Mouse (Mus musculus) megakaryocyte-erythroid progenitor cell, adult 5 weeks (primary cell): ENCODE results near the gene Ccpg1. TPM values are rescaled to one million over a fixed set of nuclear protein-coding genes. Genes with fewer than 3 reads are reported as not detected.

Source experiments
- polyA plus RNA-seq: library from polyadenylated mRNA; stranded (reverse); fragments of >175 nt; gene quantifications from 2 replicates; pipeline ENCODE4 v1.2.3, GENCODE M21; 2012

The Ccpg1 gene
- 6.0 and 8.7 TPM in 2 replicates for polyA plus RNA-seq

DNA sequence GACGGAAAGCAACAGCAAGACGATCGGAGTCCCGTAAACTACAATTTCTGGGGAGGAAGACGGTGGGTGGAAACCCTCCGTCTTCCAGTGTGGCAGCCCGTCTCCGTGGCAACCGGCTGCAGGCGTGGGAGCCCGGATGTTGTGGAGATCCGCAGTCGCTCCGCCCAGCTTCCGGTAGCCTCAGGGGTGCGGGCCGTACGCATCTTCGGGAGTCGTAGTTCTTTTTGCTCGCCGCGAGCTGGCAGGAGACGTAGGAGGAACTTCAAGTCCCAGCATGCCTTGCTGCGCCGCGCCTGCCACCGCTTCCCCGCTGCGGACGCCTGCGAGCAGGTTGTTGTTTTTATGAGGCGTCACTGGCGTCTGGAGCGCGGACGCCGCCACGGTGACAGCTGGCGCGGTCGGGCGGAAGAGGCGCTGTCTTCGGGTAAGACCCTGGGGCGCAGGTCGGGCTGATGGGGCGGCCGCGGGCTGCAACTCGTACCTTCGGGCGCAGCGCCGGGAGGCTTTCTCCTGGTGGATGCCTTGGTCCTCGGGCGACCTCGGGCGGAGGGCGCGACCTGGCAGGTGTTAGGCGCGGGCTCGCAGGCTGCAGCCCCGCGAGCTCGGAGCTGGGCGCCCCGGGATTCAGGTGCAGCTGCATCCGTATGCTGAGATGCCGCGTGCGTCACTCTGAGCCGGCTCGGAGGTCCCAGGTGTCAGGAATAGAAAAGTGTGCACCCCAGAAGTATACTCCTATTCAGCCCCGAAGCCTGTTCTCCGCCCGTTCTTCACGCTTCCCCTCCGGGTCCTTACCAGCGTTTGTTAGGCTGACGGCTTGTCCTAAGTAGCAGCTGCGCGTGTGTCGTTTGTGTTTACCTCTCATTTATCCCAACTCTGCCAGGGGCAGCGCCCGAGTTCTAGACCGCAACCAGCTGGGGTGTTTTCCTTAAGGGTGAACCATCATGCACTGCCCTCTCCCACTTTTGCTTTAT is at the start of gene Ccpg1, which contains the start of gene Ccpg1os:
Gene Ccpg1, plus strand, starts transcription at position 180 of the 971 bp plus-strand sequence.
Gene Ccpg1os, minus strand, starts transcription at position 133 of the 971 bp plus-strand sequence.

DNA sequence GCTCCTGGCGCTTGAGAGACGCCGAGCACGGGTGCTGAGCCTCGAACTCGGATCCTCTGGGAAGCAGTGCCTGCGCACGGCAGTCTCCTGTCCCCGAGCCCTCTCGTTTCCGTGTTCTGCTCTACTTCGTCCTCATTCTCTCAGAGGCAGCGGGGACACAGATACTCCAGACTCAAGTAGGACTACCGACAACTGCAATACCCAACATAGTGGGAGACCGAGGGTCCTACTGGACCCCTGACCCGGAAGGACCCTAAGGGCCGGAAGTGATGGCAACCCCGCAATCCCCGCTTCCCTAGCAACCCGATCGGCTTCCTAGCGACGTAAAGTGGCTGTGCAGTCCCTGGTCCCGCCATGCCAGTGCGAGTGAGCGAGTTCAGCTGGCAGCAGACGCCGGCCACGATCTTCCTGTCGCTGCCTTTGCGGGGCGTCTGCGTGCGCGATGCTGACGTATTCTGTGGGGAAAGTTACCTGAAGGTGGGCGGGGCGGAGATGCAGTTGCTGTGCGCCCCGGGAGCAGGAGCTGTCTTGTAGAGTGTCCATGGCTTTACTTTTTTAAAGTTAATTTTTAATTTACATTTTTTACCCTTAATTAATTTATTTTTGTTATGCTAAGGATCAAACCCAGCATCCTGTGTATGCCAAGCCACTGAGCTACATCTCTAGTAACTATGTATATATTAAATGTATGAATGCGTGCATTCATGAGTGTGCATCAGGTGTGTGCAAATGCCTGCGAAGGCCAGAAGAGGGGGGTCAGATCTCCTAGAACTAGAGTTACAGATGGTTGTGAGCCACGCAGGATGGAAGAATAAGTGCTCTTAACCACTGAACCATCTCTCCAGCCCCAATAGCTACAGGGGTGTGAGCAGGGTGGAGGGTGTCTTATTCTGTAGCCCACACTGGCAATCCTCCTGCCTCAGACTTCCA is 26.4 kb upstream of the Ccpg1 start, which contains the start of the genes Dyx1c1 and Gm44503:
Gene Dyx1c1, plus strand, starts transcription at position 265 of the 930 bp plus-strand sequence.
Gene Gm44503, plus strand, starts transcription at position 332 of the 930 bp plus-strand sequence.

DNA sequence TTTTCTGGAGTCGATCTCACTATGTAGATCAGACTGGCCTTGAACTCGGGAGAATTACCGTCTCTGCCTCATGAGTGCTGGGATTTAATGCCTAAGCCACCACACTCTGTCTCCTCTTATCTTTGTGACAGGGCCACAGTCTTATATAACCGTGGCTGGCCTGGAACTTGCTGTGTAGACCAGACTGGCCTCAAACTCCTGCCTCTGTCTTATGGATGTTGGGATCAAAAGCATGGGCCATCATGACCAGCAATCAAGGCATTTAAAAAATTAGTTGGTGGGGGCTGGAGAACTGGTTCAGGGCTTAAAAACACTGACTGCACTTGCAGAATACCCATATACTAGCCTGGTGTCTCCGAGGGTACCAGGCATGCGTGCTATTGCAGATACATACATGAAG is 54.9 kb downstream of the Ccpg1 start, which contains the start of gene Pigb:
Gene Pigb, minus strand, starts transcription at position 299 of the 400 bp plus-strand sequence.

DNA sequence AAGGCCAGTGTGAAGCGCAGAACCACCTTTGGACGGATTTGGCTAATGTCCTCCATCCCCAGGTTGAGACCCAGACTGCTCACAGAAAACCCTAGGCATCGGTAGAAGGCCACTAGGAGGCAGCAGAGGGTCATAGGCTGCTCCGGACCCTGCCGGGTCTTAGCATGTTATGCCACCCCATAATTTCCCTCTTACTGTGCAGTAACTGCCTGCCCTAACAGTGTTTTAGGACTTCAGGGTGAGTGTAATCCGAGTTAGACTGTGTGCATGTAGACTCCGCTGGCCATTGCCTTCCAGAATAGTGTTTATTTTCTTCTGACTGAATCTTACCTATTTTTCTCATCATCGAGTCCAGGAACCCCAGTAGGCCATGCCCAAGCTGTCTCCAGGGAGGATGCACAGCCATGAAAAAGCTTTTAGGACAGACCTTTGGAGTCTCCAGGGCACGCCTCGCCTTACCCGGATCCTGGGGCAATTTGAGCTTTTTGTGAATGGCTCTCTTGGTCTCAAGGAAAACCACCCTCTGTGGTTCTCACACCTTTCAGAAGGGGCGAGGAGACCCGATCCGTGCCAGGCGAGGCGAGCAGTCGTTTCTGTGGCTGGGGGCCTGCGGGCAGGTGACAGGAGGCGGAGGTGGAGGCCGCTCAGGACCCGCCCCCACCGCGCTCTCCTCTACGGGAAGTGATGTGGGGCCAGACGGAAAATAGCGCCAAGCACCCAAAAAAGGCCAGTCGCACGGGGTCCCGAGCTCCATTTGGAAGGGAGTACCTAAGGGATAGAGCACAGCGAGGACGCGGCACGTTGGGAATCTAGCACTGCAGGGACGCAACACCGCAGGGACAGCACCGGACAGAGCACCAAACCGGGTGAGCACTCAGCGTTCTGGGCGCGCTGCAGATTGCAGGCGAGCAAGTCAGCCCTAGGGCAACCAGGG is 59.2 kb downstream of the Ccpg1 start, which contains the start of gene Rab27a:
Gene Rab27a, plus strand, starts transcription at position 709 of the 934 bp plus-strand sequence.

Other genes with a start within 250 kb of the Ccpg1 start
- under 0.01 and 0.21 TPM in 2 replicates for gene Prtg, start 178.6 kb upstream of the Ccpg1 start, polyA plus RNA-seq
- 0.01 and 0.02 TPM in 2 replicates for gene Pygo1, start 59.8 kb upstream of the Ccpg1 start, polyA plus RNA-seq
- gene Dyx1c1, start 26.6 kb upstream of the Ccpg1 start, polyA plus RNA-seq = 0.05 and 0.23 TPM in 2 replicates
- gene Gm44503, start 26.6 kb upstream of the Ccpg1 start, polyA plus RNA-seq = not detected in 2 replicates
- 0.83 and 0.96 TPM in 2 replicates for gene Ccpg1os, start within 50 bp of the Ccpg1 start, polyA plus RNA-seq
- 2.5 and 3.4 TPM in 2 replicates for gene Pigb, start 54.9 kb downstream of the Ccpg1 start, polyA plus RNA-seq
- 52.5 and 71.0 TPM in 2 replicates for gene Rab27a, start 59.4 kb downstream of the Ccpg1 start, polyA plus RNA-seq
- 0.37 and 0.59 TPM in 2 replicates for gene Khdc3, start 116.4 kb downstream of the Ccpg1 start, polyA plus RNA-seq
- 0.12 TPM in 1 of 2 replicates, not detected in the other for gene Gm20509, start 117.0 kb downstream of the Ccpg1 start, polyA plus RNA-seq
- 19.3 and 21.7 TPM in 2 replicates for gene Rsl24d1, start 128.0 kb downstream of the Ccpg1 start, polyA plus RNA-seq